Mouse (Mus musculus) myocyte (in vitro differentiated cells): ENCODE data around the gene Baat.

ENCODE experiments used
- CEBPB ChIP-seq: IDR thresholded peaks from 2 replicates; pipeline ENCODE4 v1.6.1; 2011; ENCODE audit warnings: mild to moderate bottlenecking, moderate library complexity; ENCODE audit not compliant: poor library complexity, insufficient read depth, severe bottlenecking
- E2F4 ChIP-seq: IDR thresholded peaks from one replicate; pipeline ENCODE4 v1.6.1; 2011; ENCODE audit warnings: mild to moderate bottlenecking, control low read depth, moderate library complexity; ENCODE audit not compliant: insufficient read depth
- MYOD1 ChIP-seq, 3 experiments: IDR thresholded peaks; one replicate each; pipeline ENCODE4 v1.6.1; 2011; ENCODE audit warnings: control low read depth in 2 of 3, low read depth in 2 of 3, mild to moderate bottlenecking in 2 of 3, moderate library complexity in 1 of 3; ENCODE audit not compliant: insufficient read length in 2 of 3, control insufficient read depth in 1 of 3
- POLR2A ChIP-seq: IDR thresholded peaks from one replicate; pipeline ENCODE4 v1.6.1; 2011; ENCODE audit warnings: low read depth, mild to moderate bottlenecking, control low read depth, moderate library complexity; ENCODE audit not compliant: insufficient read length
- POLR2AphosphoS2 ChIP-seq: IDR thresholded peaks from one replicate; pipeline ENCODE4 v1.6.1; 2011; ENCODE audit warnings: low read depth, control low read depth; ENCODE audit not compliant: insufficient read length
- REST ChIP-seq: IDR thresholded peaks from one replicate; pipeline ENCODE4 v1.6.1; 2011; ENCODE audit warnings: mild to moderate bottlenecking, control low read depth, moderate library complexity; ENCODE audit not compliant: insufficient read depth, insufficient read length
- SRF ChIP-seq: IDR thresholded peaks from one replicate; pipeline ENCODE4 v1.6.1; 2011; ENCODE audit warnings: low read depth; ENCODE audit not compliant: control insufficient read depth, insufficient read length
- TCF12 ChIP-seq: IDR thresholded peaks from one replicate; pipeline ENCODE4 v1.6.1; 2011; ENCODE audit warnings: mild to moderate bottlenecking, control low read depth; ENCODE audit not compliant: poor library complexity, insufficient read depth, severe bottlenecking
- TCF3 ChIP-seq: IDR thresholded peaks from one replicate; pipeline ENCODE4 v1.6.1; 2011; ENCODE audit warnings: low read depth, control low read depth; ENCODE audit not compliant: insufficient read length
- USF1 ChIP-seq: IDR thresholded peaks from one replicate; pipeline ENCODE4 v1.6.1; 2011; ENCODE audit warnings: low read depth, mild to moderate bottlenecking, control low read depth, moderate library complexity

DNA sequence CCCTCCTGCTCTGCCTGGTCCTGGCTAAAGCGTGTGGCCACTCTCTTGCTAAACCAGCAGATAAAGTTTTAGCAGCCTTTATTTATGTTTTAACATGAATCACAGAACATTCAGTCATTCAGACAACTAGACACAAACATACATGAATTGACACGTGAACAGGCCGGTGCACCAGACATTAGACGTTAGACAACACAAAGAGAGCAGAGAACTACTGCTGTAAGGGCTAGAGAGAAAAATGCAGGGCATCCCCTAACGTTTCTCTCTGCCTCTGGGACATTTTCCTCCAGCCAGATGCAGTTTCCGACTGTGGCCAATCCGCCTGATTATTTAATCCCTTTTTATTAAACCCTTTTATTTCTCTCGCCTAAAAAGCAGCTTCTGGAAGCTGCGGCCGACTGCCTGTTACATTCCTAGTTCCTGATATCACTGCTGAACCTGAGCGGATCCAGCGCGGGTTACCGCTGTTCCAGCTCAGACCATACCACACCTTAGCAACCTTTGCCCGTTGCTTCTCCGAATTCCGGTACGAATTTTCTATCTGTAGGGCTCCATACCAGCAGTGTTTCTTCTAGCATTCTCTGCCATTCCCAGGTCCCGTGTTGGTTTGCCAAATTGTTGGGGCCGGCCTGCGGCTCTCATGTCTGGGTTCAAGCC lies 26.1 kb downstream of the Baat start:
- TF ChIP-seq USF1 (no peak), TCF12 (no peak), POLR2A (no peak), REST (no peak), E2F4 (no peak), MYOD1 (IDR thresholded peaks at IDR 0.05; ENCODE audit: control insufficient read depth in 1 of 3, insufficient read length in 2 of 3, low read depth in 2 of 3) (no peak), POLR2AphosphoS2 (no peak), SRF (no peak), CEBPB (no peak), TCF3 (no peak)
